Mouse (Mus musculus) erythroid progenitor cell, adult 5-6 weeks (primary cell): Measurements from ENCODE around the gene Hsp90ab1. TPM values are rescaled to one million over a fixed set of nuclear protein-coding genes. Genes with fewer than 3 reads are reported as not detected.

Experiments used
- ATAC-seq: replicated peaks from 2 replicates; pipeline ENCODE4 v1.8.0; 2016; ENCODE audit warnings: moderate number of reproducible peaks, mild to moderate bottlenecking, moderate TSS enrichment, inconsistent platforms; ENCODE audit not compliant: poor library complexity, low FRiP score, severe bottlenecking
- total RNA-seq, 2 experiments: library from RNA; stranded (forward) in 1 of 2; stranded (reverse) in 1 of 2; fragments of 150-400 nt in 1 of 2; fragments of 186-747, 209-891 nt in 1 of 2; gene quantifications; 2 replicates each; pipeline versions ENCODE4 v1.2.3 to v1.2.4; 2015 to 2017; ENCODE audit warnings: low replicate concordance in 2 of 2

The Hsp90ab1 gene
- total RNA-seq, 2 experiments from 2014 or later, result 204 to 237 TPM

GRCm38 (mm10) chr17:45547461-45548190, 25.4 kb downstream of the Hsp90ab1 start:
- no peak for ATAC-seq

GRCm38 (mm10) chr17:45546941-45547340, 26.1 kb downstream of the Hsp90ab1 start:
- ATAC-seq, result no peak

- ATAC-seq, result no peak
These were observed 27.7 kb downstream of the Hsp90ab1 start for GRCm38 (mm10) chr17:45545278-45545961.

GRCm38 (mm10) chr17:45544873-45545277, 28.2 kb downstream of the Hsp90ab1 start:
- ATAC-seq, result no peak

- ATAC-seq, result 0 out of 2 replicates have a peak, but pooled peaks have one; percentile 13
These were observed 28.8 kb downstream of the Hsp90ab1 start for GRCm38 (mm10) chr17:45544001-45544872.

GRCm38 (mm10) chr17:45543115-45543514, 30.0 kb downstream of the Hsp90ab1 start:
- ATAC-seq, result no peak

GRCm38 (mm10) chr17:45542705-45543104, 30.4 kb downstream of the Hsp90ab1 start:
- ATAC-seq, result no peak

GRCm38 (mm10) chr17:45542129-45542528, 30.9 kb downstream of the Hsp90ab1 start:
- ATAC-seq, result no peak

GRCm38 (mm10) chr17:45539664-45540063, 33.4 kb downstream of the Hsp90ab1 start:
- no peak for ATAC-seq

GRCm38 (mm10) chr17:45538394-45538793, 34.7 kb downstream of the Hsp90ab1 start:
- no peak for ATAC-seq

GRCm38 (mm10) chr17:45536264-45536663, 36.8 kb downstream of the Hsp90ab1 start:
- no peak for ATAC-seq

GRCm38 (mm10) chr17:45532896-45533295, 40.2 kb downstream of the Hsp90ab1 start:
- ATAC-seq, result no peak

- ATAC-seq, result no peak
These were observed 42.7 kb downstream of the Hsp90ab1 start for GRCm38 (mm10) chr17:45530346-45530782.

GRCm38 (mm10) chr17:45526571-45526970, 46.5 kb downstream of the Hsp90ab1 start:
- ATAC-seq, result no peak

- no peak for ATAC-seq
These were observed 48.1 kb downstream of the Hsp90ab1 start for GRCm38 (mm10) chr17:45524961-45525360.

GRCm38 (mm10) chr17:45523263-45523662, 49.8 kb downstream of the Hsp90ab1 start, which contains the start of gene Tcte1:
Gene Tcte1 (plus strand): TSS chr17:45523434.
- no peak for ATAC-seq

- ATAC-seq, result no peak
These were observed 52.9 kb downstream of the Hsp90ab1 start for GRCm38 (mm10) chr17:45520136-45520535.

- ATAC-seq, result no peak
These were observed 54.1 kb downstream of the Hsp90ab1 start for GRCm38 (mm10) chr17:45518766-45519475.
